Mouse (Mus musculus) lung, postnatal 10 days (tissue): Measurements from ENCODE around the gene Phrf1.

ENCODE experiments used
- DNase-seq: peaks from one replicate; pipeline ENCODE4 v3.0.0; 2021

Gene Phrf1

GRCm38 (mm10) chr7:141261480-141261879, 32.9 kb downstream of the Phrf1 start:
- no peak for DNase-seq

- DNase-seq, result no peak
Measured at GRCm38 (mm10) chr7:141263640-141264039, 35.1 kb downstream of the Phrf1 start.

GRCm38 (mm10) chr7:141264041-141264700, 35.6 kb downstream of the Phrf1 start:
- DNase-seq, result no peak

GRCm38 (mm10) chr7:141264761-141265410, 36.3 kb downstream of the Phrf1 start:
- peak; percentile 58 for DNase-seq

GRCm38 (mm10) chr7:141265411-141265738, 36.8 kb downstream of the Phrf1 start:
- DNase-seq, result no peak

GRCm38 (mm10) chr7:141265739-141266561, 37.4 kb downstream of the Phrf1 start, which contains the start of gene Irf7:
Irf7 (minus strand) TSS chr7:141266481.
- peak; percentile 82 for DNase-seq

GRCm38 (mm10) chr7:141268466-141269272, 40.1 kb downstream of the Phrf1 start:
- DNase-seq, result no peak

GRCm38 (mm10) chr7:141269273-141269545, 40.6 kb downstream of the Phrf1 start:
- DNase-seq, result no peak

- no peak for DNase-seq
Measured at GRCm38 (mm10) chr7:141270631-141271030, 42.0 kb downstream of the Phrf1 start.

- no peak for DNase-seq
Measured at GRCm38 (mm10) chr7:141275356-141275755, 46.8 kb downstream of the Phrf1 start.

- DNase-seq, result no peak
Measured at GRCm38 (mm10) chr7:141276546-141276945, 48.0 kb downstream of the Phrf1 start, which contains the start of gene Cdhr5. Cdhr5 (minus strand) TSS chr7:141276786.

- DNase-seq, result no peak
Measured at GRCm38 (mm10) chr7:141277701-141278678, 49.4 kb downstream of the Phrf1 start.

- peak; percentile 34 for DNase-seq
Measured at GRCm38 (mm10) chr7:141278766-141279590, 50.4 kb downstream of the Phrf1 start, which contains the start of gene Sct. Sct (minus strand) TSS chr7:141279133.

GRCm38 (mm10) chr7:141281442-141281841, 52.9 kb downstream of the Phrf1 start:
- DNase-seq, result no peak

GRCm38 (mm10) chr7:141282756-141283155, 54.2 kb downstream of the Phrf1 start:
- DNase-seq, result no peak

- no peak for DNase-seq
Measured at GRCm38 (mm10) chr7:141288042-141288441, 59.5 kb downstream of the Phrf1 start.

- peak; percentile 35 for DNase-seq
Measured at GRCm38 (mm10) chr7:141291921-141292582, 63.5 kb downstream of the Phrf1 start, which contains the start of gene Drd4. Drd4 (plus strand) TSS chr7:141292006.

- DNase-seq, result no peak
Measured at GRCm38 (mm10) chr7:141292583-141293388, 64.2 kb downstream of the Phrf1 start.

GRCm38 (mm10) chr7:141293852-141294471, 65.4 kb downstream of the Phrf1 start:
- peak; percentile 69 for DNase-seq
